In genomic region chr8:122162992-122163391, GRCm38 (mm10) we compare ENCODE assay signal across 8 mouse cellular contexts.
A peak's percentile ranks its signal among the peaks of the same experiment; 100 is the strongest.
DNase-seq lines count a peak whose midpoint lies in the region; ATAC-seq and TF ChIP-seq lines count a peak whose summit lies in the region.

No protein-coding gene starts in this region.

- TF ChIP-seq CTCF in testis, adult 2 months (IDR thresholded peaks at IDR 0.05; ENCODE audit: control insufficient read depth, insufficient read depth, insufficient replicate concordance, low read depth, low read length): peak; percentile 73; the same call in 1 of the 2 replicates

- H3K27me3 ChIP-seq in heart, embryonic 12.5 days (replicated peaks): peaks cover 6% of the 10 kb centered on the region; the same call in 1 of the 2 replicates
- H3K27me3 ChIP-seq in testis, adult 2 months (ENCODE audit: control insufficient read depth, insufficient read depth, low read length): no peaks in the 10 kb centered on the region

- no peaks in the 10 kb centered on the region for H3K36me3 ChIP-seq in heart, embryonic 12.5 days
- H3K36me3 ChIP-seq in testis, adult 2 months (ENCODE audit: control insufficient read depth, insufficient read depth, low read length): no peaks in the 10 kb centered on the region

- no peak overlapping the region for H3K27ac ChIP-seq in heart, embryonic 12.5 days (ENCODE audit: poor library complexity, severe bottlenecking)
- no peak overlapping the region for H3K27ac ChIP-seq in testis, adult 2 months (ENCODE audit: control insufficient read depth, insufficient read depth, low read depth, low read length)

- H3K9ac ChIP-seq in heart, embryonic 12.5 days: no peak overlapping the region

- peak; percentile 93 for DNase-seq in heart, adult 11 months
- DNase-seq in adrenal gland, postnatal 25 days: peak; percentile 89
- DNase-seq in embryo, embryonic 9.5 days (ENCODE audit: extremely low spot score): peak; percentile 85
- DNase-seq in heart, postnatal 4 days: peak; percentile 93
- DNase-seq in left cerebral cortex, postnatal 14 days (ENCODE audit: low spot score in 2 of 2): peak; percentile 56 to 71
- DNase-seq in natural killer cell, adult 2 months (ENCODE audit: low spot score in 2 of 2): peak; percentile 53 to 56

- H3K4me3 ChIP-seq in heart, embryonic 12.5 days: no peak overlapping the region
- H3K4me3 ChIP-seq in testis, adult 2 months (ENCODE audit: control insufficient read depth, low read depth, low read length): no peak overlapping the region

- H3K4me2 ChIP-seq in heart, embryonic 12.5 days: no peak overlapping the region

- intact Hi-C loops in left cerebral cortex, postnatal 14 days (cut with DNase I): loop anchor here (5.0 kb wide), 1 partner anchor 69 kb away; no protein-coding TSS in a partner anchor

- 38% methylated on average over 8 of the region's 8 CpGs for WGBS in heart, embryonic 12.5 days

- no peak; the same call in 1 of the 2 replicates for ATAC-seq in heart, embryonic 12.5 days (ENCODE audit: insufficient number of reproducible peaks, low FRiP score)

- no peak for TF ChIP-seq POLR2A in testis, adult 2 months (IDR thresholded peaks at IDR 0.05; ENCODE audit: control insufficient read depth, low read depth, low read length)

- H3K4me1 ChIP-seq in heart, embryonic 12.5 days (replicated peaks): peaks cover 5% of the 10 kb centered on the region; the same call in 1 of the 2 replicates
- no peaks in the 10 kb centered on the region for H3K4me1 ChIP-seq in testis, adult 2 months (ENCODE audit: control insufficient read depth, insufficient read depth, low read length)

- H3K9me3 ChIP-seq in heart, embryonic 12.5 days (replicated peaks): no peaks in the 10 kb centered on the region
